Mouse (Mus musculus) CD4-positive helper T cell, adult 2 months (primary cell): ENCODE measurements around the gene Prss33.
A peak's percentile ranks its signal among the peaks of the same experiment; 100 is the strongest.
"Not testable (repeated sequence)": the region's sequence is repeated elsewhere in the genome, so short reads cannot be mapped to it uniquely, and the experiment has no call there.

Experiments
- DNase-seq: peaks from one replicate; pipeline ENCODE4 v3.0.0-alpha.2; 2012; ENCODE audit warnings: low read depth, missing footprints, low spot score

Gene Prss33

GRCm38 (mm10) chr17:23836006-23836575, at the start of gene Prss33:
TSS of gene Prss33 (minus strand) at chr17:23836056.
- DNase-seq = no peak

- DNase-seq = not testable (repeated sequence)
Measured at GRCm38 (mm10) chr17:23880576-23880975, 44.7 kb upstream of the Prss33 start, which contains the start of the genes Dcpp1 and Dcpp2. TSS of gene Dcpp1 (plus strand) at chr17:23880876. TSS of gene Dcpp2 (plus strand) at chr17:23880880.

DNA sequence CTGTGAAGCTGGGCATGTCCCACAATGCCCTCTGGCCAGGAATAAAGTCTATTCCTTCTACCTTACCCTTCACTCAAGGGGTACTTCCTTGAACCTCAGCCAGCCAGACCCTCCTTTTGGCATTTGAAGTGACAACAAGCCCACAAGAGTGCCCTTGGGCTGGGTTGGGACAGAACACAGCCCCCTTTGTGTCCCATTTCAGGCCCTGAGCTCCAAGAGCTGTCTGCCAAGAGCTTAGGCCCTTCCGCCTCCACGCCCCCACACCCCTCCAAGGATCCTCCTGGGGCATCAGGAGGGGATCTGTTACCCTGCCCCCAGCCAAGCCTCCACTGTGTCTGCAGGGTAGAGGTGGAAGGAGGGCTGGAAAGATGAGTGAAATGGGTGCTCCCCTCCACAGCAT, 41.3 kb upstream of the Prss33 start:
- no peak for DNase-seq

DNA sequence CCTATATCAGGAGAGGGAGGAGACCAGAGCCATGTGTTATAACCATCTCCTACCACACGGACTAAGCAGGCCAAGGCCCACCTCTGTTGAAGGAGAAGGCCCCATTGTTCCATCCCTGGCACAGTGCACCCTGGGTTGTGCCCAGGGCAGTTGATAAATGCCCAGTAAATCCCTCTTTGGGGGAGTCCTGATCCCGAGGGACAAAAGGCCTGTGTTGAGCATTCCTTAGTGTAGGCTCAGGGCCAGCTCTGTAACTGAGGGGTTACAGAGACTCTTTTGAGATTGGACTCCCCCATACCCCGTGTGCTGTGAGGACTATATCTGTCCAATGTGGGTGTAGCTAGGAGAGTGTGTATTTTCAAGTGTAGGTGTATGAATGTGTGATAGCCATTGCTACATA, 40.9 kb upstream of the Prss33 start:
- no peak for DNase-seq

GRCm38 (mm10) chr17:23873884-23874856, 38.3 kb upstream of the Prss33 start:
- DNase-seq = no peak

- DNase-seq = no peak
Measured at GRCm38 (mm10) chr17:23868513-23868912, 32.7 kb upstream of the Prss33 start.

GRCm38 (mm10) chr17:23867756-23868155, 31.9 kb upstream of the Prss33 start, which contains the start of gene Prss21:
TSS of gene Prss21 (plus strand) at chr17:23868056.
- DNase-seq = no peak

- no peak for DNase-seq
Measured at GRCm38 (mm10) chr17:23862926-23863325, 27.1 kb upstream of the Prss33 start.

DNA sequence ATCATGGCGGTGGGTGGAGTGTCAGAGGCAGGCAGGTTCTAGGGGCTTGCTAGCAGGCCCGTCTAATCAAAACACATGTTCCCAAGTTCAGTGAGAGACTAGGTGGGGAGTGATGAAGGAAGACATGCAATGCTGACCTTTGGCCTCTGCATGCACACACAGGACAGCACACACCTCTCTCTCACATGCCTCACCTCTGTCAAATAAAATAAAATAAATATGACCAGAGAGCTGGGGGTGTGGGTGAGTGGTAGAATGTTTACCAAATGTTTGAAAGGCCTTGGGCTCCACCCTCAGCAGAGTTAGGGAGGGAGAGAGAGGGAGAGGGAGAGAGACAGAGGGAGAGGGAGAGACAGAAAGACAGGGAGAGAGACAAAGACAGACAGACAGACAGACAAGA, 22.1 kb upstream of the Prss33 start:
- DNase-seq = no peak

GRCm38 (mm10) chr17:23857193-23857592, 21.3 kb upstream of the Prss33 start:
- DNase-seq = no peak

- no peak for DNase-seq
Measured at GRCm38 (mm10) chr17:23854229-23854765, 18.4 kb upstream of the Prss33 start.

DNA sequence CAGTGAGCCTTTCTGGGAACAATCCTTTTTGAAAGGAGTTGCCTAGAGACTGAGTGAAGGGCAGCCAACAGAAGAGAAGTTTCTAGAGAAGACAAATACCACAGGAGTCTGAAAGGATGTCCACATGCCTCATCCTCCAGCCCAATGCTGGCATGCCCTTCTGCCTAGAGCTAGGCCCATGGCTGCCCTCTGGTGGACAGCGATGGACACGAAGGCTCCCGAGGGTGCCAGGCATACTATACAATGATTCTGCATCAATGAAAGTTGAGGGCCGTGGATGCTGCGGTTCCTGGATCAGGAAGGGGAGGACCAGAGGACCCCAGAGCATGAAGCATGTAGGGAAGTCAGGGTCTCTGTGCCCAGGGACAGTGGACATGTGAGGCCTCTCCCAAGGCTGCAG, 17.4 kb upstream of the Prss33 start:
- peak; percentile 41 for DNase-seq

- DNase-seq = peak; percentile 66
Measured at GRCm38 (mm10) chr17:23850853-23851749, 15.2 kb upstream of the Prss33 start.

- DNase-seq = no peak
Measured at GRCm38 (mm10) chr17:23850028-23850427, 14.2 kb upstream of the Prss33 start.

GRCm38 (mm10) chr17:23843812-23844273, 8.0 kb upstream of the Prss33 start, which contains the start of the genes Prss32 and Prss41:
TSS of gene Prss32 (plus strand) at chr17:23843855.
TSS of gene Prss41 (minus strand) at chr17:23844172.
- DNase-seq = peak; percentile 76

DNA sequence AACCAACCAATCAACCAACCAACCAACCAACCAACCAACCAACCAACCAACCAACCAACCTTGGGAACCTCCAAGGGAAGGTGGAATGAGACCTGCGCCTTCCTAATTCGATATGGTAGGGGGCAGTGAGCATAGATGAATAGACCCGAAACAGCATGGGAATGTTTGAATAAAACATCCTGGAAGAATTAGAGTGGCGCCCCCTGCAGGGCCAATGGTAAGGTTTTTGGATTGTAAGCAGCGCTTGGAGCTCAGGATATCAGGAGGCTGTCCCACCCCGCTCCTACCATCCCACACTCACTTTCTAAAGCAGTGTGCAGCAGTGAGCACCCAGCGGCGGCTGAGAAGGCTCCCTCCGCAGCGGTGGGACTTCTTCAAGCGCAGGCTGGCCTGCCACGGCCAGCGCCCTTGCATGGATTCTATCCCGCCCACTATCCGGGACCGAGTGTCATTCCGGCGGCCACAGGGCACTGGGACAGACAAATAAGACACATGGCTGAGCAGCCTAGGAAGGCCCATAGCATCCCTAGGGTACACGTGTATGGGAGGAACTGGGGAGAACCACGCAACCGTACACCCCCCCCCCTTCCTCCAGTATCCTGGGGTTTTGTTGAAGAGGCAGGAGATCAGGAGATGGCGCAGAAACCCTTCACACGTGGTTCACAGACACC, 7.4 kb upstream of the Prss33 start:
- no peak for DNase-seq

GRCm38 (mm10) chr17:23841145-23841544, 5.3 kb upstream of the Prss33 start:
- peak; percentile 77 for DNase-seq

DNA sequence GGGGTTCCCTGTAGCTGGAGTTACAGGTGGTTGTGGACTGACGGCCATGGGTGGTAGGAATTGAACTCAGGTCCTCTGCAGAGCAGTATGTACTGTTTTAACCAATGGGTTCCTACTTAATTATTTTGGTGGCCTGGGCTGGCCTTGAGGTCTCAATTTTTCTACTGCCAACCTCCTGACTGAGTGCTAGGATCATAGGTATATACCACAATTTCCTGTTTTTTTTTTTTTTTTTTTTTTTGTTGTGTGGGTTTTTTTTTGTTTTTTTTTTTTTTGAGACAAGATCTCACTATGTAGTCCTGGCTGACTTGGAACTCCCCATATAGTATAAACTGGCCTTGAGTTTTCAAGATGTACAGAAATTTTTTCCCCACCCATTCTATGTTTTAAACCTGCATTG, 4.7 kb downstream of the Prss33 start:
- no peak for DNase-seq

DNA sequence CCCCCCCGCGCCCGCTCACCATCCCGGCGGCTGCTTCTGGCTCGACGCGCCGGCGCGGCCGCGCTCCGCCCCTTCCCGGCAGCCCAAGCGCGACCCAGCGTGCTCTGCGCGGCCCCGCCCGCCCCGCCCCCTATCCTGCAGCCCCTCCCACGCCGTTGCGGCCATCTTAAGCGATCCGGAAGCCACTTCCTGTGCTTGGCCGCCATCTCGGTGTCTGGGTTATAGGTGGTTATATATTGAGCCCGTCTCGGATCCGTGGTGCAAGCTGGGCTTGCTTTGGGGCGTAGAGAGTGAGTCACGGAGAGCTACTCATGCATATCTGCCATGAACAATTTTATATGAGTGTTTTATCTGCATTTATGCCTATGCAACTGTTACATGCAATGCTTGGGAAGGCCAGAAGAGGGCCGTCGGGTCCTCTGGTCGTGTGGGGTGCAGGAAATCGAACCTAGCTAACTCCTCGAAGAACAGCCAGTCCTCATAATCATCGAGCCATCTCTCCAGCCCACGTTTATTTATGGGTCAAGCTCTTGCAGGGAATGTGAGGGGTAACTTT, 6.7 kb downstream of the Prss33 start, which contains the start of gene Elob:
Gene Elob (minus strand): TSS at position 73 of the 556 bp plus-strand sequence.
- peak; percentile 93 for DNase-seq
